Mouse (Mus musculus): ENCODE measurements around the gene Slc39a3.
"Not testable (repeated sequence)": the region's sequence is repeated elsewhere in the genome, so short reads cannot be mapped to it uniquely, and the experiment has no call there.

GRCm38 (mm10) chr10:81045246-81045645, 8.0 kb upstream of the Slc39a3 start:
- TF ChIP-seq MYOG (IDR thresholded peaks at IDR 0.05; ENCODE audit: control insufficient read depth, extremely low read depth, insufficient read length); CTCF (IDR thresholded peaks at IDR 0.05; ENCODE audit: control insufficient read depth, insufficient read depth, insufficient read length); MAX (IDR thresholded peaks at IDR 0.05); USF1 (IDR thresholded peaks at IDR 0.05; ENCODE audit: low read depth); MYOD1 (IDR thresholded peaks at IDR 0.05; ENCODE audit: control insufficient read depth, insufficient read length, low read depth); CEBPB (IDR thresholded peaks at IDR 0.05; ENCODE audit: low read depth): not testable (repeated sequence)
